Mouse (Mus musculus) olfactory bulb, adult 2 months (tissue): Measurements from ENCODE around the gene Id2.

ENCODE experiments used
- CTCF ChIP-seq: fragments of 200-500 bp; IDR thresholded peaks from 2 replicates; pipeline ENCODE4 v1.5.1; 2012; ENCODE audit warnings: low read depth, mild to moderate bottlenecking, low read length, moderate library complexity; ENCODE audit not compliant: insufficient read depth
- POLR2A ChIP-seq: fragments of 200-500 bp; IDR thresholded peaks from 2 replicates; pipeline ENCODE4 v1.6.1; 2012; ENCODE audit warnings: mild to moderate bottlenecking, low read depth, low read length, moderate library complexity; ENCODE audit not compliant: insufficient read depth

GRCm38 (mm10) chr12:25114426-25114825, 17.5 kb upstream of the Id2 start:
- TF ChIP-seq CTCF: no peak
- TF ChIP-seq POLR2A: no peak
